Mouse (Mus musculus): ENCODE results near the gene A730046J19Rik. TPM values are rescaled to one million over a fixed set of nuclear protein-coding genes. Genes with fewer than 3 reads are reported as not detected.

A730046J19Rik gene
- 0.51 and 0.73 TPM in 2 replicates for polyA plus RNA-seq (2015; fragmentation: Nextera tagmentation; extraction: Ambion mirVana)

- Histone ChIP-seq H3K27ac (replicated peaks) (no peak within 1 kb of the TSS), H3K27me3 (ENCODE audit: control insufficient read depth, insufficient read depth, low read length) (no peaks in the 10 kb centered on the region), H3K4me2 (replicated peaks; ENCODE audit: low read depth) (peak within 1 kb of the TSS; percentile 27), H3K36me3 (ENCODE audit: control insufficient read depth, insufficient read depth, low read length) (no peaks in the 10 kb centered on the region), H3K9me3 (ENCODE audit: control insufficient read depth, low read length) (no peaks in the 10 kb centered on the region), H3K4me3 (ENCODE audit: low read depth, low read length) (peak within 1 kb of the TSS; percentile 22; the same call in 1 of the 2 replicates), H3K9ac (ENCODE audit: low read length) (no peak within 1 kb of the TSS), H3K4me1 (replicated peaks; ENCODE audit: control insufficient read depth, insufficient read depth) (no peaks in the 10 kb centered on the region)
- no peak for ATAC-seq (ENCODE audit: low FRiP score, low TSS enrichment)
- DNase-seq (ENCODE audit: low spot score): peak; percentile 14
- TF ChIP-seq CTCF (IDR thresholded peaks at IDR 0.05; ENCODE audit: low read depth): no peak
- WGBS: 24% methylated on average over 8 of the region's 8 CpGs
Measured at GRCm38 (mm10) chrX:144153523-144153922, at the start of gene A730046J19Rik. A730046J19Rik (plus strand) TSS chrX:144153695.

- DNase-seq (ENCODE audit: low spot score): no peak
- 45% methylated on average over 2 of the region's 2 CpGs for WGBS
Measured at GRCm38 (mm10) chrX:144104619-144105416, 48.7 kb upstream of the A730046J19Rik start.

GRCm38 (mm10) chrX:144136281-144136680, 17.2 kb upstream of the A730046J19Rik start:
- ATAC-seq (ENCODE audit: low FRiP score, low TSS enrichment) (no peak), DNase-seq (ENCODE audit: low spot score) (no peak)
- WGBS: 47% methylated on average over 1 of the region's 1 CpGs
- TF ChIP-seq CTCF (IDR thresholded peaks at IDR 0.05; ENCODE audit: low read depth): no peak
- TF ChIP-seq EP300 (optimal IDR thresholded peaks at IDR 0.05): no peak
- Histone ChIP-seq H3K36me3 (ENCODE audit: control insufficient read depth, insufficient read depth, low read length) (no peaks in the 10 kb centered on the region), H3K9ac (ENCODE audit: low read length) (no peak overlapping the region), H3K4me3 (ENCODE audit: low read depth, low read length) (no peak overlapping the region), H3K4me2 (replicated peaks; ENCODE audit: low read depth) (no peak overlapping the region), H3K27me3 (ENCODE audit: control insufficient read depth, insufficient read depth, low read length) (no peaks in the 10 kb centered on the region), H3K4me1 (replicated peaks; ENCODE audit: control insufficient read depth, insufficient read depth) (no peaks in the 10 kb centered on the region), H3K9me3 (ENCODE audit: control insufficient read depth, low read length) (no peaks in the 10 kb centered on the region), H3K27ac (replicated peaks) (no peak overlapping the region)

More at GRCm38 (mm10) chrX:144104619-144105416, 48.7 kb upstream of the A730046J19Rik start:
- no peak for ATAC-seq (ENCODE audit: low FRiP score, low TSS enrichment)
- TF ChIP-seq CTCF (IDR thresholded peaks at IDR 0.05; ENCODE audit: low read depth) (no peak), EP300 (optimal IDR thresholded peaks at IDR 0.05) (no peak)
- no peak overlapping the region for H3K4me2 ChIP-seq (replicated peaks; ENCODE audit: low read depth)
- no peak overlapping the region for H3K4me3 ChIP-seq (ENCODE audit: low read depth, low read length)
- H3K9ac ChIP-seq (ENCODE audit: low read length): no peak overlapping the region
- H3K9me3 ChIP-seq (ENCODE audit: control insufficient read depth, low read length): no peaks in the 10 kb centered on the region
- H3K27ac ChIP-seq (replicated peaks): no peak overlapping the region
- no peaks in the 10 kb centered on the region for H3K36me3 ChIP-seq (ENCODE audit: control insufficient read depth, insufficient read depth, low read length)
- no peaks in the 10 kb centered on the region for H3K4me1 ChIP-seq (replicated peaks; ENCODE audit: control insufficient read depth, insufficient read depth)
- H3K27me3 ChIP-seq (ENCODE audit: control insufficient read depth, insufficient read depth, low read length): no peaks in the 10 kb centered on the region

- WGBS: 85% methylated on average over 2 of the region's 2 CpGs
- Histone ChIP-seq H3K9me3 (ENCODE audit: control insufficient read depth, low read length) (no peaks in the 10 kb centered on the region), H3K4me1 (replicated peaks; ENCODE audit: control insufficient read depth, insufficient read depth) (no peaks in the 10 kb centered on the region), H3K36me3 (ENCODE audit: control insufficient read depth, insufficient read depth, low read length) (no peaks in the 10 kb centered on the region), H3K4me3 (ENCODE audit: low read depth, low read length) (no peak overlapping the region), H3K27ac (replicated peaks) (no peak overlapping the region), H3K27me3 (ENCODE audit: control insufficient read depth, insufficient read depth, low read length) (no peaks in the 10 kb centered on the region), H3K4me2 (replicated peaks; ENCODE audit: low read depth) (no peak overlapping the region), H3K9ac (ENCODE audit: low read length) (no peak overlapping the region)
- no peak for ATAC-seq (ENCODE audit: low FRiP score, low TSS enrichment)
- DNase-seq (ENCODE audit: low spot score): no peak
- TF ChIP-seq CTCF (IDR thresholded peaks at IDR 0.05; ENCODE audit: low read depth) (no peak), EP300 (optimal IDR thresholded peaks at IDR 0.05) (no peak)
Measured at GRCm38 (mm10) chrX:144149987-144150386, 3.5 kb upstream of the A730046J19Rik start.

GRCm38 (mm10) chrX:144154111-144154510, 616 bp downstream of the A730046J19Rik start:
- Histone ChIP-seq H3K9ac (ENCODE audit: low read length) (no peak overlapping the region), H3K4me2 (replicated peaks; ENCODE audit: low read depth) (peak overlapping the region; percentile 27), H3K27ac (replicated peaks) (no peak overlapping the region), H3K9me3 (ENCODE audit: control insufficient read depth, low read length) (no peaks in the 10 kb centered on the region), H3K4me3 (ENCODE audit: low read depth, low read length) (0 out of 2 replicates have a peak overlapping the region, but pooled peaks have one; percentile 22), H3K36me3 (ENCODE audit: control insufficient read depth, insufficient read depth, low read length) (no peaks in the 10 kb centered on the region), H3K27me3 (ENCODE audit: control insufficient read depth, insufficient read depth, low read length) (no peaks in the 10 kb centered on the region), H3K4me1 (replicated peaks; ENCODE audit: control insufficient read depth, insufficient read depth) (no peaks in the 10 kb centered on the region)
- TF ChIP-seq EP300 (optimal IDR thresholded peaks at IDR 0.05): no peak
- TF ChIP-seq CTCF (IDR thresholded peaks at IDR 0.05; ENCODE audit: low read depth): no peak
- no peak for DNase-seq (ENCODE audit: low spot score)
- ATAC-seq (ENCODE audit: low FRiP score, low TSS enrichment): no peak
- WGBS: 22% methylated on average over 7 of the region's 7 CpGs

- Histone ChIP-seq H3K4me3 (ENCODE audit: low read depth, low read length) (no peak overlapping the region), H3K27me3 (ENCODE audit: control insufficient read depth, insufficient read depth, low read length) (no peaks in the 10 kb centered on the region), H3K27ac (replicated peaks) (no peak overlapping the region), H3K9me3 (ENCODE audit: control insufficient read depth, low read length) (no peaks in the 10 kb centered on the region), H3K4me1 (replicated peaks; ENCODE audit: control insufficient read depth, insufficient read depth) (no peaks in the 10 kb centered on the region), H3K9ac (ENCODE audit: low read length) (no peak overlapping the region), H3K36me3 (ENCODE audit: control insufficient read depth, insufficient read depth, low read length) (no peaks in the 10 kb centered on the region), H3K4me2 (replicated peaks; ENCODE audit: low read depth) (no peak overlapping the region)
- ATAC-seq (ENCODE audit: low FRiP score, low TSS enrichment) (no peak), DNase-seq (ENCODE audit: low spot score) (no peak)
- WGBS: 38% methylated on average over 5 of the region's 5 CpGs
- TF ChIP-seq CTCF (IDR thresholded peaks at IDR 0.05; ENCODE audit: low read depth) (no peak), EP300 (optimal IDR thresholded peaks at IDR 0.05) (no peak)
Measured at GRCm38 (mm10) chrX:144162936-144163335, 9.4 kb downstream of the A730046J19Rik start.

Other genes starting within 250 kb of the A730046J19Rik start
- gene Dcx, start 220.4 kb upstream of the A730046J19Rik start, polyA plus RNA-seq (2015; fragmentation: Nextera tagmentation; extraction: Ambion mirVana): 0.99 and 1.3 TPM in 2 replicates
- 9.3 and 10.6 TPM in 2 replicates for gene Alg13, start 164.1 kb downstream of the A730046J19Rik start, polyA plus RNA-seq (2015; fragmentation: Nextera tagmentation; extraction: Ambion mirVana)